Mouse (Mus musculus): ENCODE results near the gene Manba. TPM values are rescaled to one million over a fixed set of nuclear protein-coding genes. Genes with fewer than 3 reads are reported as not detected.

Gene Manba
- polyA plus RNA-seq (2015; fragmentation: Nextera tagmentation; extraction: Ambion mirVana), result 16.8 and 18.3 TPM in 2 replicates

- H3K4me1 ChIP-seq (ENCODE audit: control insufficient read depth, insufficient read depth, low read length), result no peaks in the 10 kb centered on the region; the same call in 1 of the 2 replicates
- no peaks in the 10 kb centered on the region for H3K9me3 ChIP-seq (replicated peaks; ENCODE audit: control insufficient read depth, low read length)
- 3% methylated on average over 48 of the region's 48 CpGs for WGBS
- no peaks in the 10 kb centered on the region for H3K27me3 ChIP-seq (ENCODE audit: control insufficient read depth, insufficient read depth, low read length)
- no peak within 1 kb of the TSS for H3K27ac ChIP-seq (ENCODE audit: low read length)
- H3K36me3 ChIP-seq (ENCODE audit: control insufficient read depth, insufficient read depth, low read length), result no peaks in the 10 kb centered on the region
- H3K4me2 ChIP-seq (ENCODE audit: low read depth, low read length), result peak within 1 kb of the TSS; percentile 67
- H3K9ac ChIP-seq (ENCODE audit: low read length), result peak within 1 kb of the TSS; percentile 81
- H3K4me3 ChIP-seq (replicated peaks; ENCODE audit: low read length), result peak within 1 kb of the TSS; percentile 81
- ATAC-seq (ENCODE audit: insufficient read depth, low FRiP score), result peak; percentile 93
Measured at GRCm38 (mm10) chr3:135485128-135485899, at the start of gene Manba. Gene Manba (plus strand): TSS chr3:135485611.

DNA sequence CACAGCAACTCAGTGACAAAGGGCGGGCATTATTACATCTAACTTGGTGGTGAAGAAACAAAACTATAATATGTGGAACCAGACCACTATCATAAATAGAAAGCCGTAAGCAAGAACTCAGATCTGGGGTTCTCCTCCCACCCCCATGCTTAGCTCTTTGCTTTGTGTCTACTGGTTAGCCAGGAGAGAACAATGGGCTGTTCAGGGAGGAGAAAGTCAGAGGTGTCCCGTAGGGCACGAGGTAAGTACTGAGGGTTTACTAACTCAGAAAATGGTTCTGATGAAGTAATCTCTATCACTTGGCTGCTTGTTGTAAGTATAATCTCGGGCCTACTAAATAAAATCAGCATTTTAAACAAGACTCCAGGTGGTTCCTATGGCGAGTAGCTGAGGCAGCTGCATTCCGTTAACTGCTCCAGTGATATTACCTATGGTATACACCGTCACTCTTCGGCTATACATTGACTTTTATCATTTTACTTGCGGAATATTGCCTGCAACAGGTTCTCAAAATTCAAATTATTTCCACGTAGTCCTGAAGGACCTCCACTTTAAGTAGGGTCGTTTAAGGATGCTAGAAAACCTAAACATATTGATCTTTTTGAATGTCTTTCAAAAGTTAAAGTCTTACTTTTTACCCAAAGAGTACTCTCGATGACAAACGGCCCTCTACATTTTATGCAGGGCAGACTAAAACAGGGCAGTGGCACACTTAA is 48.4 kb upstream of the Manba start:
- H3K4me2 ChIP-seq (ENCODE audit: low read depth, low read length), result peak overlapping the region; percentile 67
- no peaks in the 10 kb centered on the region for H3K9me3 ChIP-seq (replicated peaks; ENCODE audit: control insufficient read depth, low read length)
- no peaks in the 10 kb centered on the region for H3K27me3 ChIP-seq (ENCODE audit: control insufficient read depth, insufficient read depth, low read length)
- ATAC-seq (ENCODE audit: insufficient read depth, low FRiP score), result no peak
- peak overlapping the region; percentile 70 for H3K9ac ChIP-seq (ENCODE audit: low read length)
- peak overlapping the region; percentile 60 for H3K27ac ChIP-seq (ENCODE audit: low read length)
- WGBS, result 39% methylated on average over 14 of the region's 14 CpGs
- peak overlapping the region; percentile 57 for H3K4me3 ChIP-seq (replicated peaks; ENCODE audit: low read length)
- H3K4me1 ChIP-seq (ENCODE audit: control insufficient read depth, insufficient read depth, low read length), result 0 out of 2 replicates have a peak, but pooled peaks cover 4% of the 10 kb centered on the region
- H3K36me3 ChIP-seq (ENCODE audit: control insufficient read depth, insufficient read depth, low read length), result no peaks in the 10 kb centered on the region

GRCm38 (mm10) chr3:135437758-135438495 is 47.5 kb upstream of the Manba start, which contains the start of gene Ube2d3:
Gene Ube2d3 (plus strand): TSS chr3:135438149.
- under 1% methylated on average over 56 of the region's 56 CpGs for WGBS
- Histone ChIP-seq H3K9me3 (replicated peaks; ENCODE audit: control insufficient read depth, low read length) (no peaks in the 10 kb centered on the region), H3K27me3 (ENCODE audit: control insufficient read depth, insufficient read depth, low read length) (no peaks in the 10 kb centered on the region), H3K4me3 (replicated peaks; ENCODE audit: low read length) (peak within 1 kb of the TSS; percentile 92), H3K4me1 (ENCODE audit: control insufficient read depth, insufficient read depth, low read length) (peaks cover 6% of the 10 kb centered on the region; the same call in 1 of the 2 replicates), H3K27ac (ENCODE audit: low read length) (peak within 1 kb of the TSS; percentile 100), H3K4me2 (ENCODE audit: low read depth, low read length) (peak within 1 kb of the TSS; percentile 67), H3K36me3 (ENCODE audit: control insufficient read depth, insufficient read depth, low read length) (no peaks in the 10 kb centered on the region), H3K9ac (ENCODE audit: low read length) (peak within 1 kb of the TSS; percentile 99)
- peak; percentile 93 for ATAC-seq (ENCODE audit: insufficient read depth, low FRiP score)

DNA sequence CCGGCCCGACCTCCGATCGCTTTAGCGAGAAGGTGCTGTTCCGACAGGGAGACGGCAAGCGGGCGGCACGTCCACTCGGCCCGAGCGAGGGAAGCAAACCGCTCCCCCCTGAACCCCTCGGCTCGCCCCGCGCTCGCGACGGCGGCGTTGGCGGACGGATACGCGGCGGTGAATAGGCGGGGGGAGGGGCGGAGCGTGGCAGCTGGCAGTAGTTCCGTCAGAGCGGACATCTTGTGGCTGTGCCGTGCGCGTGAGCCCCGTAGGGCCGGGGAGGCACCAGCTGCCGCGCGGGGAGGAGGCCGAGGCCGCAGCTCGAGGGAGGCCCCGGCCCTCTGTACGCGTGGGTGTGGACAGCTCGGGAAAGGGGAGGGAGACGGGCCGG is 46.9 kb upstream of the Manba start:
- peak overlapping the region; percentile 100 for H3K27ac ChIP-seq (ENCODE audit: low read length)
- no peaks in the 10 kb centered on the region for H3K27me3 ChIP-seq (ENCODE audit: control insufficient read depth, insufficient read depth, low read length)
- H3K4me2 ChIP-seq (ENCODE audit: low read depth, low read length), result peak overlapping the region; percentile 22; the same call in 1 of the 2 replicates
- peak overlapping the region; percentile 92 for H3K4me3 ChIP-seq (replicated peaks; ENCODE audit: low read length)
- peaks cover 7% of the 10 kb centered on the region; the same call in 1 of the 2 replicates for H3K4me1 ChIP-seq (ENCODE audit: control insufficient read depth, insufficient read depth, low read length)
- H3K36me3 ChIP-seq (ENCODE audit: control insufficient read depth, insufficient read depth, low read length), result peaks cover 3% of the 10 kb centered on the region; the same call in 1 of the 2 replicates
- peak; percentile 75 for ATAC-seq (ENCODE audit: insufficient read depth, low FRiP score)
- under 1% methylated on average over 44 of the region's 50 CpGs for WGBS
- H3K9ac ChIP-seq (ENCODE audit: low read length), result peak overlapping the region; percentile 99
- H3K9me3 ChIP-seq (replicated peaks; ENCODE audit: control insufficient read depth, low read length), result no peaks in the 10 kb centered on the region

- Histone ChIP-seq H3K4me2 (ENCODE audit: low read depth, low read length) (peak overlapping the region; percentile 90), H3K4me1 (ENCODE audit: control insufficient read depth, insufficient read depth, low read length) (peaks cover 10% of the 10 kb centered on the region; the same call in 1 of the 2 replicates), H3K9me3 (replicated peaks; ENCODE audit: control insufficient read depth, low read length) (no peaks in the 10 kb centered on the region), H3K36me3 (ENCODE audit: control insufficient read depth, insufficient read depth, low read length) (peaks cover 3% of the 10 kb centered on the region; the same call in 1 of the 2 replicates), H3K27ac (ENCODE audit: low read length) (peak overlapping the region; percentile 100), H3K4me3 (replicated peaks; ENCODE audit: low read length) (peak overlapping the region; percentile 92), H3K9ac (ENCODE audit: low read length) (peak overlapping the region; percentile 99), H3K27me3 (ENCODE audit: control insufficient read depth, insufficient read depth, low read length) (no peaks in the 10 kb centered on the region)
- peak; percentile 69 for ATAC-seq (ENCODE audit: insufficient read depth, low FRiP score)
- WGBS, result under 1% methylated on average over 45 of the region's 76 CpGs
Measured at GRCm38 (mm10) chr3:135438913-135439531, 46.4 kb upstream of the Manba start.

GRCm38 (mm10) chr3:135439651-135440050 is 45.8 kb upstream of the Manba start:
- H3K9ac ChIP-seq (ENCODE audit: low read length), result peak overlapping the region; percentile 99
- H3K4me3 ChIP-seq (replicated peaks; ENCODE audit: low read length), result peak overlapping the region; percentile 92
- ATAC-seq (ENCODE audit: insufficient read depth, low FRiP score), result no peak
- peaks cover 3% of the 10 kb centered on the region; the same call in 1 of the 2 replicates for H3K36me3 ChIP-seq (ENCODE audit: control insufficient read depth, insufficient read depth, low read length)
- peaks cover 10% of the 10 kb centered on the region; the same call in 1 of the 2 replicates for H3K4me1 ChIP-seq (ENCODE audit: control insufficient read depth, insufficient read depth, low read length)
- WGBS, result under 1% methylated on average over 15 of the region's 15 CpGs
- no peaks in the 10 kb centered on the region for H3K27me3 ChIP-seq (ENCODE audit: control insufficient read depth, insufficient read depth, low read length)
- peak overlapping the region; percentile 90 for H3K4me2 ChIP-seq (ENCODE audit: low read depth, low read length)
- no peaks in the 10 kb centered on the region for H3K9me3 ChIP-seq (replicated peaks; ENCODE audit: control insufficient read depth, low read length)
- peak overlapping the region; percentile 100 for H3K27ac ChIP-seq (ENCODE audit: low read length)

DNA sequence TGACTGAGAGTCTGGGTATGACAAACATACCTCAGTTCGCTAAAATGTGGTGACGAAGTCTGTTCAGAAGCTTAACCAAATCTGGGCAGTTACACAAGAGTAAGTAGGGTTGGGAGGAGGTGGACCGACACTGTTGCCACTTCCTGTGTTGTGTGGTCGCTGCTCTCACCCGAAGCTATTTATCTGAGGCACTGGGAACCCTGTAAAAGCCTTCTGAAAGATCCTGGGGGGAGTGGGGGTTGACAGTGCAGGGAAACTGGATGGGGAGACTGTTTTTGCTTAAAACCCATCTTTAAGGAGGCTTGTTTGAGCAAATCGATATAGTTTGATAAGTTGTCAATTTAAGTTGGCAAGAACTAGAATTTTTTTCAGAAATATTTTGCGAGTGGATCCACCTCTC is 45.2 kb upstream of the Manba start:
- 6% methylated on average over 7 of the region's 7 CpGs for WGBS

GRCm38 (mm10) chr3:135440621-135441020 is 44.8 kb upstream of the Manba start:
- ATAC-seq (ENCODE audit: insufficient read depth, low FRiP score), result no peak
- H3K27ac ChIP-seq (ENCODE audit: low read length), result peak overlapping the region; percentile 52; the same call in 1 of the 2 replicates
- WGBS, result 15% methylated on average over 10 of the region's 10 CpGs

More for the DNA sequence above, 45.2 kb upstream of the Manba start:
- Histone ChIP-seq H3K4me3 (replicated peaks; ENCODE audit: low read length) (peak overlapping the region; percentile 92), H3K4me2 (ENCODE audit: low read depth, low read length) (peak overlapping the region; percentile 90), H3K9ac (ENCODE audit: low read length) (peak overlapping the region; percentile 99), H3K4me1 (ENCODE audit: control insufficient read depth, insufficient read depth, low read length) (peaks cover 10% of the 10 kb centered on the region; the same call in 1 of the 2 replicates), H3K36me3 (ENCODE audit: control insufficient read depth, insufficient read depth, low read length) (peaks cover 3% of the 10 kb centered on the region; the same call in 1 of the 2 replicates), H3K9me3 (replicated peaks; ENCODE audit: control insufficient read depth, low read length) (no peaks in the 10 kb centered on the region), H3K27me3 (ENCODE audit: control insufficient read depth, insufficient read depth, low read length) (no peaks in the 10 kb centered on the region), H3K27ac (ENCODE audit: low read length) (peak overlapping the region; percentile 100)
- no peak for ATAC-seq (ENCODE audit: insufficient read depth, low FRiP score)

More at GRCm38 (mm10) chr3:135440621-135441020, 44.8 kb upstream of the Manba start:
- peak overlapping the region; percentile 99 for H3K9ac ChIP-seq (ENCODE audit: low read length)
- peak overlapping the region; percentile 92 for H3K4me3 ChIP-seq (replicated peaks; ENCODE audit: low read length)
- peaks cover 10% of the 10 kb centered on the region; the same call in 1 of the 2 replicates for H3K4me1 ChIP-seq (ENCODE audit: control insufficient read depth, insufficient read depth, low read length)
- H3K9me3 ChIP-seq (replicated peaks; ENCODE audit: control insufficient read depth, low read length), result no peaks in the 10 kb centered on the region
- H3K36me3 ChIP-seq (ENCODE audit: control insufficient read depth, insufficient read depth, low read length), result peaks cover 3% of the 10 kb centered on the region; the same call in 1 of the 2 replicates
- H3K4me2 ChIP-seq (ENCODE audit: low read depth, low read length), result peak overlapping the region; percentile 90
- H3K27me3 ChIP-seq (ENCODE audit: control insufficient read depth, insufficient read depth, low read length), result no peaks in the 10 kb centered on the region

Data from stomach, embryonic 16.5 days (tissue).